Mouse (Mus musculus): ENCODE results near the gene Rnaseh2c.

- TF ChIP-seq CTCF (IDR thresholded peaks at IDR 0.05; ENCODE audit: low read depth, low read length) (no peak), POLR2A (IDR thresholded peaks at IDR 0.05; ENCODE audit: borderline replicate concordance, low read depth, low read length) (no peak)
Observed at GRCm38 (mm10) chr19:5580776-5581175, 20.9 kb upstream of the Rnaseh2c start.

All from bone marrow macrophage, adult 2 months (primary cell).